Comparison of ENCODE assay signal across 21 mouse cellular contexts in genomic region chr16:51705026-51705425, GRCm38 (mm10).
A peak's percentile ranks its signal among the peaks of the same experiment; 100 is the strongest.
DNase-seq lines count a peak whose midpoint lies in the region; TF ChIP-seq lines count a peak whose summit lies in the region.
"Had no signal": no experiment of that assay in that cellular context is flagged by ENCODE, and none has a peak within 500 bp of the region (broad histone marks: within the 10 kb centered on the region; RNA-seq: fewer than 3 reads in every experiment).

No protein-coding gene starts in this region.

- no peak overlapping the region for H3K4me3 ChIP-seq in gastrocnemius, adult 2 months
- H3K4me3 ChIP-seq: embryonic facial prominence, embryonic 10.5 days; forebrain, embryonic 15.5 days; heart, embryonic 15.5 days; hindbrain, embryonic 15.5 days; layer of hippocampus, adult 2 months; liver, embryonic 13.5 days; neural tube, embryonic 13.5 days; stomach, embryonic 15.5 days had no signal

- TF ChIP-seq CTCF in gastrocnemius, adult 2 months (IDR thresholded peaks at IDR 0.05) = no peak

- intact Hi-C loops in gastrocnemius, adult 2 months (cut with DNase I) = no loop called here

- DNase-seq in gastrocnemius, adult 2 months = no peak
- DNase-seq in gastrocnemius, postnatal 10 days = no peak
- peak; percentile 5 for DNase-seq in thymus, postnatal 25 days
- no peak for DNase-seq in thymus, postnatal 4 days
- peak; percentile 79 for DNase-seq in naive thymus-derived CD4-positive, alpha-beta T cell, adult 2 months (ENCODE audit: low read depth)
- DNase-seq in layer of hippocampus, adult 9-11 months = no peak
- DNase-seq in layer of hippocampus, postnatal 25 days (ENCODE audit: extremely low spot score in 1 of 2, low spot score in 1 of 2) = no peak
- DNase-seq: adrenal gland, postnatal 14 days; cerebellum, adult 9-11 months; gastrocnemius, postnatal 25 days; kidney, postnatal 25 days; liver, embryonic 13.5 days; lung, adult 2 months; midbrain, embryonic 14.5 days had no signal

- peak overlapping the region; percentile 48; the same call in 1 of the 2 replicates for H3K27ac ChIP-seq in gastrocnemius, adult 2 months
- H3K27ac ChIP-seq: embryonic facial prominence, embryonic 10.5 days; forebrain, embryonic 15.5 days; heart, embryonic 15.5 days; hindbrain, embryonic 15.5 days; layer of hippocampus, adult 2 months; liver, embryonic 13.5 days; neural tube, embryonic 13.5 days; stomach, embryonic 15.5 days had no signal

Comparison
In these comparisons a context has a peak if more than half of its experiments do, and no peak if none do; other contexts are left out.
1. DNase-seq: peak in thymus, postnatal 25 days (single experiment) and naive thymus-derived CD4-positive, alpha-beta T cell, adult 2 months (single experiment); none in gastrocnemius, adult 2 months (single experiment), gastrocnemius, postnatal 10 days (single experiment), thymus, postnatal 4 days (single experiment), layer of hippocampus, adult 9-11 months (single experiment) and layer of hippocampus, postnatal 25 days (0 of 2).